Mouse (Mus musculus): Measurements from ENCODE around the gene Cers6.
A peak's percentile ranks its signal among the peaks of the same experiment; 100 is the strongest.

Cers6 gene

DNA sequence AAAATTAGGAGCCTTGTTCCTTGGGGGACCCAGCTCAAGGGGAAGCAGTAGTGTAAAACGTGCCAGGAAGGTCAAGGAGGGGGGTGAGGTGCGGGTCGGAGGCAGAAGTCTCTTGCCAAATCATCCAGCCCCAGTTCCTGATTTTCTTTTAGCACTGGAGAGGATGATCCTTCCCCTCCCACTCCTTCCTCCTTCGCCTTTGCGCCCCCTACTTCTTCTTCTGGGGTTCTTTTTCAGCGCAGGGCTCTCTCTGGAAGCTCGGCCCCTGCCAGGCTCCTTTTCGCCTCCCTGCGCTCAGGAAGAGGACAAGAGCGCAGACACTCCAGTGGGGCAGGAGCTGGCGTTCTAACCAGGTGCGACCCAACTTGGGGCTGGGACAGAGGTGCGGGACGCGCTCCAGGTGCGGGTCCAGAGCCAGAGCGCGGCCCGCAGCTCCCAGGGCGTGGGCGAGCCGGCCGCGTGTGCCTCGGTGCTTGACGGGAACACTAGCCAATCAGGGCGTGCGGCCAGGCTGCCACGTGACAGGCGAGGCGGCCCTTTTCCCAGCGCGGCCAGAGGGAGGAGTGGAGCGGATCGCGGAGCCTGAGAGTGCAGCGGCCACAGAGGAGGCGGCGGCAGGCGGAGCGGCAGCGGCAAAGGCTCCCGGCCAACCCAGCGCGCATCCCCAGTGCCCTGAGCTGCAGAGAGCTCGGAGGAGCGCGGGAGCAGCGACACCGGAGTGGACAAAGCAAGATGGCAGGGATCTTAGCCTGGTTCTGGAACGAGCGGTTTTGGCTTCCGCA lies at the start of gene Cers6:
Cers6 (plus strand) TSS at position 538 of the 782 bp plus-strand sequence.
- DNase-seq, result peak; percentile 96

GRCm38 (mm10) chr2:68814409-68814808 lies 46.8 kb upstream of the Cers6 start:
- no peak for DNase-seq

- DNase-seq, result no peak
These were observed 42.2 kb upstream of the Cers6 start for GRCm38 (mm10) chr2:68819040-68819439.

- DNase-seq, result no peak
These were observed 38.9 kb upstream of the Cers6 start for GRCm38 (mm10) chr2:68822152-68822887.

DNA sequence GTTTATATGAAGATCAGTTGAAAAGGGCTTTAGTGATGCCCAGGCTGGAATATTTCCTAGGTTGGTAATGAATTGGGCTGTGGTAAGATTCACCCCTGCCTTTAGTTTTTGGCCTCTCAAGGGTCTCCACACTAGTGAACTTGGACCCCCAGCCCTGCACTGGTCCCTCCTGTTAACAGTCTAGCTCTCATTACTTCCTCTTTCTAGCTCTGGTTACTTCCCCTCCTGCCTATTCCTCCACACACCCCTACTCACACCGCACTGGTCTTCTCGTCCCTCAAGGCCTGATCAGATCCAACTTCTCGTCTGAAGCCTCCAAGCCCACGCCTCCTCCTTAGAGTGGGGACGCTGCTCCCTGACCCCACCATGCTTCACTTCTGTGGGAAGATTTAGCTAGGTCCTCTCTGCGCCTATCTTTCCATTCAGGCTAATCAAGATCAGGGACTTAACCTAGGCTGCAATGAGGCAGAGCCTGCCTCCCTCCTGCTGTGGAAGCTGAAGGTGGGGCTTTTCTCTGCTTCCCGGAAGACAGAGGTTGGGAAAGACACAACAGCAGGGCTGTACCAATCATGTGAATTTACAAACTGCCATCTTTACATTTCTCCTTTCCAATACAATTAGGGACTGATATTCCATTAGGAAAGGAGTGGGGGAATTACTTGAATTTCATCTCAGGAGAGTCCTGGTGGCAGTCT lies 35.8 kb upstream of the Cers6 start:
- DNase-seq, result no peak

DNA sequence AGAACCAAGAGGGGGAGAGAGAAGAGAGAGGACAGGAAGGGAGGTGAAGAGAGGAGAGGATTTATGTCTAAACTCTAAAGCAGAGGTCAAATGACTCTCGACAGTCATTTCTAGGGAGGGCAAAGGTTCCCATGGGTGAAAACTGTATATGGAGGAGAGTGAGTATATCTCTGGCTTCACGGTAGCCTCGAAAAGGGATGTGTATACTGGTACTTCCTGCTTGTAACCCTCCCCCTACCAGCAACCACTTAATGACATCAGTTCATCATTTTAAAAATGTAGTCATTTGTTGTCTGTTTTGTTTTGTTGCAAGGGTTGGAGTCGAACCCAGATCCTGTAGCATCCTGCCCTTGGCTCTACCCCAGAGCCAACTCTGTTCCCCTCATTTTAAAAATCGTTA lies 17.9 kb upstream of the Cers6 start:
- no peak for DNase-seq

- DNase-seq, result no peak
These were observed 16.7 kb upstream of the Cers6 start for GRCm38 (mm10) chr2:68844530-68844929.

- DNase-seq, result no peak
These were observed 16.1 kb upstream of the Cers6 start for GRCm38 (mm10) chr2:68845002-68845740.

DNA sequence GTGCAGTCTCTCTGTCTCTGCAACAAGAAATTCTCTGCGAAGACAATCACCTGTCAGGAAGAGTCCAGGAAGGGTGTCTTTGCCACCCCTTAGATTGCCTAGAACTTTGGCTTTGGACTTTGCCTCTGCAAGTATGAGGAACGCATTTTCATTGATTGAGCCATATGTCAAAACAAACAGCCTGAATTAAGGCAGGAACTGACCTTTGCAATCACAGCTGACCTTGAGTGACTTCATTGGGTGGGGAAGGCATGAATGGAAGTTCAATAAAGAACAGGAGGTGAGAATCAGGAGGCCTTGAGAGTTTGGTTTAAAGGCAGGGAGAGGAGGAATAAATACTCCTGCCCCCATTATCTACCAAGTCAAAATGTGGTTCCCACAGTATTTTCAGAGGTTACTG lies 850 bp upstream of the Cers6 start:
- no peak for DNase-seq

- DNase-seq, result peak; percentile 68
These were observed 651 bp downstream of the Cers6 start for GRCm38 (mm10) chr2:68861721-68862463.

- DNase-seq, result no peak
These were observed 1.4 kb downstream of the Cers6 start for GRCm38 (mm10) chr2:68862464-68863266.

GRCm38 (mm10) chr2:68863561-68863960 lies 2.3 kb downstream of the Cers6 start:
- DNase-seq, result no peak

- DNase-seq, result peak; percentile 80
These were observed 3.1 kb downstream of the Cers6 start for GRCm38 (mm10) chr2:68864366-68864765.

DNA sequence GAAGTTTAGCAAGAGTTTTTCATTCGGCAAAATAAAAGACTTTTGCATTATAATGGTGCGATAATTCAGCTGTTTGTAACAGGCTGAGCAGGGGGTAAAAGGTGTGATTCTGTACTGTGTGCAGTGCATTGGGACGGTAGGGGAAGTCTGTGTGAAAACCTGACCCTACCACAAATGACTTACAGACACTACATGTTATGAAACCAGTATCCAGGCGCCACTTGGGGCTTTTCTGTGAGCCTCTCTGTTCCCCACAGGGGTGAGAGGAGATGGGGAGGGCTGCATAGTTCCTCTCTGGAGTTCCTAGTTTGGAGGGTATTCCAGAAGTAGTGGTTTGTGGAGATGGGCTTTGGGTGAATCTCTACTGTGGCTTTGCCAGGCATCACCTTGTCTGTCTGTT lies 5.9 kb downstream of the Cers6 start:
- DNase-seq, result no peak

DNA sequence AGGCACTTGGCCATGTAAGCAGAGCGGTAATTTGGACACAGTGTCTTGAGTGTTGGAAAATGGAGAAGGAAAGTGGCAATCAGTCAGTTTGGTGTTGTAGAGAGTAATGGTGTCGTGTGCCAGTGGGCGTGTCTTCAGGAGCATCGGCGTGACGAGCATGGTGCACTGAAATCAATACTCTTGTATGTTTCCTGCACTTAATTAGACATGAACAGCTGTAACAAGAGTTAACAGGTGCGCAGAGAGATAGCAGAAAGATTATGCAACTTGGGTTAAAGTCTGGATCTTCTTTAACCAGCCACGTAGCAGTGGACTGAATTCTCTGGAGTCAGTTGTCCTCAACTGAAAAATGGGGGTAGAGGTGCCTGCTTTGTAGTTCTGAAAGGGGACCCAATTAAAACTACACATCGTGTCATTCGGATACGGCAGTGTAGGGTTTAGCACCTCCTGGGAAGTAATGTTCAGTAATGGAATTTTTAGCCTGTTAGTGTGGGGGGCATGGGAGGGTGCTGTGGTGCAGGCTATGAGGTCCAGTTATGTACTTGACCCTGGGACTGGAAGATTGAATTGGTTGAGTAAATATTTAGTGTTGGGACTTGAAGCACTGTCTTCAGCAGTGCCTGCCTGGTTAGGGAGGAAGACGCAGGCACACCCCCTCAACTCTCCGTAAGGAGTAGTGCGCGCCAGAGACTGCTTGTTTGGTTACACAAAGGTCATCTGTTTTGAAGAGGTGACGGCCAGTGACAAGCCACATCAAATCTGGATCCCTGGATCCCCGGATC lies 9.9 kb downstream of the Cers6 start:
- DNase-seq, result no peak

- DNase-seq, result no peak
These were observed 11.8 kb downstream of the Cers6 start for GRCm38 (mm10) chr2:68873086-68873485.

DNA sequence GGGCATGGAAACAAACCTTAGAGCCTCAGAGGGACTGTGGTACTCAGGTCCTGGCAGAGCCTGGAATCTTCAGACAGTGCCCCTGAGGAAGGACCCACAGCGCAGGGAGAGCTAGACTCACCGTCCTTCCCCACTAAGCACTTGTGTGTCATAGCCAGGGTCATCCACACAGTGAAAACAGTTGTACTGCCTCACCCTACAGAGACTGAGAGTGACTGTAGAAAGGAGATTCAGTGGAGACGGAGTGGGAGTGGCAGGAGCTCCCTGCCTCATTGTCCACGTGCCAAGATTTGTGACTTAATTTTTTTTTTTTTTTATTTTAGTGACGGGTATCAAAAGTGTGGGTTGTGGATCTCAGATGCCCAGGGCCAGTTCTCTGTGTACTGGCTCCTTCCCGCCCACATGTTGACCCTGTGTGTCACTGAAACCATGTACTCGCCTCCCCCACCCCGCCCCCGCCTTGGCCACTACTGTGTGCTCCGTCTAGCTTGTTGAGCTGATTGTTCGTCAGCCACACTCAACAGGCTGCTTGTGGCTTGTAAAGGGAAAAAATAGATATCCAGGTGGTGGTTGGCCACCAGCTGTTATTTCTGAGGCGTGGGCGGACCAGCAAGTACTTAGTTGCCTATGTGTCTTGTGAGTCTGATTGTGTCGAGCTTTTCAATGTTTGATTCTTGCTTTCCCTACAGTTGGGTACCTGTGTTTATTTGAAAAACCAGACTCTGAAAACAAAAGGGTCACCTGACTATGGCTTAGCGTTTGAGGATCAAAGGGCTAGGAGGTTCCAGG lies 12.6 kb downstream of the Cers6 start:
- no peak for DNase-seq

DNA sequence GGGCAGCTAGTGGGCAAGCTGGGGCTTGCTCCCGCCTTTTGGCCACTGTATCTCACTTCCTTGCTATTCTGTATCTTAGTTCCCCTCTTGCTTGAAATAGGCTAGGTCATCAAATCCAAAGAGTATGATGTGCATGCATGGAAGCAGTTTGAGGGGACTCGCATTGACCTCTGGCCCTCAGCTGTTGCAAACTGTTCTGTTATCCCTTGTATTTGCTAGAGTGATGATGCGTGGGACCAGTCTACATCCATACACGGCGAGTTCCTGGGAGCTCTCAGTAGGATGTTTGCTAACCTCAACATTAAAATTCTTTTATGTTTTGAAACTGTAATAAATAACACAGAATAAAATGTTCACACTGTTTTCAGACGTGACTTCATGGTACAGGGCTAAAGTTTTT lies 13.3 kb downstream of the Cers6 start:
- DNase-seq, result no peak

DNA sequence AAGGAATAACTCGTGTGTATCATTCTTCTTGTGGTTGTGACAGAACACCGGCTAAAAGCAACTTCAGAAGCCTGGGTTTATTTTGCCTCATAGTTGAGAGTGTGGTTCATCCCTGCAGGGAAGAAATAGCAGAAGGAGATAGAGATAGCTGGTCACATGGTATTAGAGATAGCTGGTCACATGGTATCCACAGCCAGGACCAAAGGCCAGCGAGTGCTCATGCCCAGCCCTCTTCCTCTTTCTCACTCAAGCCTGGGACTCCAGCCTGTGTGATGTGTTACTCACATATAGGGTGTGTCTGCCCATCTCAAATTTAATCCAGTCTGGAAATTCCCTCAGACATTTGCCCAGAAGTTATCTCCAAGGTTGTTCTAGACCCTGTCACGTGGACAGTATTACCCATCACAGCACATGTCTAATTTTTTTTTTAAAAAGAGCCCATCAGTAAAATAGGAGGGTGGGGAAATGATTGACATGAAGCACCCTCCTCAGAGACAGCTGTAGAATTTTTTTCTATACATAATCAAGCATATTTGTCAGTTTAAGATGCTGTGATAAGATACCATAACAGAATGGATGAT lies 17.9 kb downstream of the Cers6 start:
- DNase-seq, result no peak
